Mouse (Mus musculus): ENCODE data around the gene Fto.

Fto gene

DNA sequence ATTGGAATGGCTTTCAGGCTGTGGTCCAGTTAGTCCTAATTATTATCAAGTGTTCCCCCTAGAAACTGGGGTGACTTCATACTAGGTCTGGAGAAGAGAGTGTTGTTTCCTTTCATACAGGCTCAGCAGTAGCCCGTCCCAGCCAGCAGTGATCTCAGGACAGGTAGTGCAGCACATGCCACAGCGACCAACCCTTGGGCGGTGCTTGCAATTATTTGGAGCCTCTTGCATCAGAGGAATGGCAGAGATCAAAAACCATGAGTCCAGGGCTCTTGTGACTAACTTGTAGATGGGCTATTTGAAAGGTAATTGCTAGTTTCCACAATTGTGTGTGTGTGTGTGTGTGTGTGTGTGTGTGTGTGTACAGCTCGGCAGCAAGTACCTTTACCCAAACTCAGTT is 247.9 kb downstream of the Fto start:
- no peak for DNase-seq (ENCODE audit: low spot score in 2 of 2)

GRCm38 (mm10) chr8:91562600-91562999 is 249.3 kb downstream of the Fto start:
- no peak for DNase-seq (ENCODE audit: low spot score in 2 of 2)

DNA sequence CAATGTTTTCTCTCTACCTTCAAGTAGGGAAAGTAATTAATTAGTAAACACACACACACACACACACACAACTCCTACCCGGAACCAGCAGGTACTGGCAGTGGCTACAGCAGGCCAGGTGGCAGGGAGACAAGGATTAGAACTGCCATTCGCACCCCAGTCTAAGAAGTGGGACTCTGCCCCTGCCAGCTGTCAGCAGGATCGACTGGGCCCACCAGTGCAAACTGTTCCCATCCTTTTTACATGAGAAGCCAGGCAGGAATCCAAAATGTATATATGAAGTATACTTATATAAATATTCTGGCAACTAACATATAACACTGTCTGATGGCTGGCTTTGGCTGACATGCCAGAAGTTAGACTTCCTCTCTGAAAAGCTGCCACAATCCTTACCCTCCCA is 250.0 kb downstream of the Fto start:
- DNase-seq (ENCODE audit: low spot score in 2 of 2) = no peak

- no peak for DNase-seq (ENCODE audit: low spot score in 2 of 2)
These were observed 252.7 kb downstream of the Fto start for GRCm38 (mm10) chr8:91565869-91566502.

DNA sequence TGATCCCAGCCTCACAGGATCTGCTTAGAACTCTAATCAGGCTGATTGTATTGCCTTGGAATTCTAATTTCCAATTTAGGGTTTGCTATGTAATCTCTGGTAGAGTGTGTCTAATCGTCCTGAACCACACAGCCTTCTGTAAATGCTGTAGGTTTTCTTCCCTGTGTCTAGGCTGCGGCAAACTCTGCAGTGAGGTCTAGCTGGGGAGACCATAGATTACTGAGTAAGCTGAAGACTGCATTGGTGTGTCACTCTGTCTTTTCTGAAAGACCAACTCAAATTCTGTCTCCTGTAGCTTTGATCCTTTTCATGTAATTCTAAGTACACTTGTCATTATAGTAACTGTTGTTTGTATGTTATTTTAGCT is 253.2 kb downstream of the Fto start:
- DNase-seq (ENCODE audit: low spot score in 2 of 2) = no peak

DNA sequence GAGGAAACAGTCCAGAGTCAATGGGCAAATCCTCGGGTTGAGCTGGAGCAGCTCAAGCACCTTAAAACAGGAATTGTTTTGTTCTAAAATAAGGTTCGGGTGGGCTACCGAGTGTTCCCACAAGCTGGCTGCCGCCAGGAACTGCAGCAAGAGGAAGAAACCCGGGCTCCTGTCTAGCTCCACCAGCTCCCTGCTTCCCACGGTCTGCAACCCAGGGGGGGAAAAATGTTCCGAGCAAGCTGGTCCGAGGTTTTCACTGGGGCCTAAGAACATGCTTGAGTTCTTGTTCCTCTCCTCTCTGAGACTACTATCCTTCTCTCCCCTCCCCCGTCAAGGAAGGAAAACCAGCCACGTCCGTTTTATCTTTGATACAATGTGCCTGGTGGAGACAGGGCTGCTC is 256.5 kb downstream of the Fto start:
- DNase-seq (ENCODE audit: low spot score in 2 of 2) = no peak

DNA sequence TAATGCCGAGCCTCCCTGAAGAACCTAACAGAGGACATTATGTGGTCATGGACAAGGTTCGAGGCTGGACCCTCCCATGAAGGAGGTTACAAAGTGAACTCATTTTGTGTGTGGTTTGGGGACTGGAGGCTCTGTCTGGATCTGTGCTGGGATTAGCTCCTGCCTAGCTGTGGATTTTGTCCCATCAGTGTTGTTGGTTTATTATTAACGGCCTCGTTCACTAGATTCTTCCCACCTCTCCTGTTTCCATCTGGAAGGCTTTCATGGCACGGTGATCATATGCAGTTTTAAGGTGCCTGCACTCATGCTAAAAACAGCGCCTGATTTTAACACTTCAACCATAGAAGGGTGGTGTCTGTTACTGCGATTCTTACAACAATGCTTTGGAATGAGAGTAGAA is 257.5 kb downstream of the Fto start:
- no peak for DNase-seq (ENCODE audit: low spot score in 2 of 2)

DNA sequence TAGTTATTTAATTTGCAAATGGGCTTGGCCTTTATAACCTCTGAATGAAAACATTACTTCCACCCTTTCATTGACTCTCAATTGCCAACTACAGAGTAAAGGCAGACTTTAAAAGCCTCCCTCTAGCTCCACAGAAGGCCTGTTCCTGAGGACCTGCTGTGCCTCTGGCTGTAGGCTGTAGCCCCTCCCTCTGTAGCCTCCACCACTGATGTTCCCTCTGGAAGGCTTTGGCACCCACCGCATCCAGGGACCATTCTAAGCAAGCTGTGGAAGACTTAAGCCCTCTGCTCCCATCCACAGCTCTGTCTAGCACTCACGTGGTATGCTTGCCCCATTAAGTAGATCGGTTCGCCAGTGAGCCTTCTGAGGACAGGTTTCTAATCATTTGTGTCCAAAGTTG is 258.7 kb downstream of the Fto start:
- DNase-seq (ENCODE audit: low spot score in 2 of 2) = no peak

- no peak for DNase-seq (ENCODE audit: low spot score in 2 of 2)
These were observed 259.3 kb downstream of the Fto start for GRCm38 (mm10) chr8:91572630-91573029.

DNA sequence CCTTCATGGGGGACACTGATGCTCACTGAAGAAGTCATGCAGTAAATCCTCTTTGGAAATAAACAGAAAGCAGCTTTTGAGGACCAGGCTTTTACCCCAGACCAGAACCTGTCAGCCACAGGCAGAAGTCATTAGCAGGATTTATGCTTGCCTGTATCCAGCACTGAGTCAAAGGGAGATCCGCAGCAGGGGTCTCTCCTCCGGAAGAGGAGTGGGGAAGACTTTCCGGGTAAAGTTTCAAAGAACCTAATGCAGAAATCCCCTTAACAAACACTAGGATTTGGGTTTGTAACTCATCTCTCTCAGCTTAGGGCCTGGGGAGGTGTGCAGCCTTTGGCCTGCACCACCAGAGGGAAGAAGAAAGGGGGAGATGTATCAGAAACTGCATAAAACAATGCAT is 262.3 kb downstream of the Fto start:
- DNase-seq (ENCODE audit: low spot score in 2 of 2) = no peak

DNA sequence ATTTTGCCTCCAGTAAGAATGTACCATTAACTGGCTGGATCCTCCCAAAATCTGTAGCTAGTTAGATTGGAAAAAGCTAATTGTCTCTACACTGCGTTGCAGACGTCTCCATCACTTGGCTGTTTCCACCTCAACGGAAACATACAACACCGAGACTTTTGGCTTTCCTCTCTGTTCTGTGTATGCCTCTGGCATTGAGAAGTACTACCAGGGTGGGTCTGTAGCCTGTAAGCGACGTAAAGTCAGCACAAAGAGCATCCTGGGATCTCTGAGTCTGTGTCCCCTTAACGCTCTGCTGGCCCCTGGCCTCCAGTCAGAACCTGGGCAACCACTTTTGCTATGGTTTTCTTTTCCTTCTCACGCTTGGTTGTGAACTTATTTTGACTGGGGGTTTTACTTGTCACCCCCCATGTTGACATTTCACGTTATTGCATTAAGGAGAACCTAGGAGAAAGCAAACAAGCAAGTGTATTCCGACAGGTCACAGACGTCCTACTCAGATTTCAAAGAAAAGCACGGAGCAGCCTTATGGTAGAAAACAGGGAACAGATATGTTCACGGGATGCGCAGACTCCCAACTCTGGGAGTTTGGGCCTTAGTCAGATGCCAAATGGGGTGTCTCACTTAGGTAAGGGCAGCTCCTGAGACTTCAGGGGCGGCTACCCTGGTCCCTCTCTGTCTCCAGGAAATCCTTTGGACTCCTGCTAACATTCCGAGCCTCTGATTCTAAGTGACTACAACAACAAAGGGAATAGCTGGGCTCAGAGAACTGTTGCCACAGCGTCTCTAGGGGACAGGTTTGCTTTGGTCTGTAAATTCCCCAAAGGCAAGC is 263.0 kb downstream of the Fto start:
- no peak for DNase-seq (ENCODE audit: low spot score in 2 of 2)

DNA sequence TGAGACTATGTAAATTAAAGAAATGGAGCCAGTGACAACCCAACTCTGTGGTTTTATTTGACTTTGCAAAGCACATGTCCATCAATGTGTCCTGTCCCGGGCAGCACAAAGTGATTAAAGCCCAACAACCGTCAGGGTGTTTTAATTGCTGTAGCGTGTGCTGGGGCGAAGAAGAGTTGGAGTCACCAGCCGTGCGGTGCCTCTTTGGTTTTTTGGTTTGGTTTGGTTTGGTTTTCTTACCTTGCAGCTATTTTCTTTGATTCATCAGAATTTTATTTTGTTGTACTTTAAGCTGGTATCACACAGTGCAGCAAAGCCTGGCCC is 263.6 kb downstream of the Fto start:
- no peak for DNase-seq (ENCODE audit: low spot score in 2 of 2)

GRCm38 (mm10) chr8:91577605-91578004 is 264.3 kb downstream of the Fto start:
- DNase-seq (ENCODE audit: low spot score in 2 of 2) = no peak

GRCm38 (mm10) chr8:91584620-91585415 is 271.5 kb downstream of the Fto start:
- DNase-seq (ENCODE audit: low spot score in 2 of 2) = no peak

DNA sequence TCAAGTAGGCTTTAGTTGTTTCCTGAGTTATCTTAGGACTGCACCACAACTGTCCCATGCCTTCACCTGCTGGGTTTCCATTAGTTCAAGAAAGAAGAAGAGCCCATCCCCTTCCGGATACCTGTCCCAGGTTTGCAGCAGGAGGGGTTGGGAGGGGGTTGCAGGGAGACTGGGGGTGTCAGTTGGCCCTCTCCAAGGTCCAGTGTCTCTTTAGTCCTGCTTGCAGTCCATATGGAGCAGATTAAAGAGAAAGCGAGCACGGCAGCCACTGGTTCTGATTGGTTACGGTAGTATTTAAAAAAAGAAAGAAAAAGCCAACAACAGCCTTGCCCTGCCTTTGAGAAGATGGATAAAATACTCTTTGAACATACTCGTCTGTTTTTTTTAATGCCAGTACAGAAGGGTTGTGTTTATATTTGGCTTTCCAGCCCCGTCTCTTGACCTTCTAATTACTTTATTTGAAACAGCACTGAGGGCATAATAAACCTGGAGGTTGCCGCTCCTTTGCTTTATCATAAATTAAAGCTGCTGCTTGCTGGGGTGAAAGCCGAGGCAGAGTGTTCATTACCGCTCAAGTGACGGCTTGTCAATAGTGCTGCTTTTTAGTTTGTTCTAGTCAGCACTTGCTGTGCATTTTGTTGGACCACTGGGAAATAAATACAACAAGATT is 279.2 kb downstream of the Fto start:
- DNase-seq (ENCODE audit: low spot score in 2 of 2) = no peak

- no peak for DNase-seq (ENCODE audit: low spot score in 2 of 2)
These were observed 280.0 kb downstream of the Fto start for GRCm38 (mm10) chr8:91593202-91593781.

- DNase-seq (ENCODE audit: low spot score in 2 of 2) = no peak
These were observed 286.1 kb downstream of the Fto start for GRCm38 (mm10) chr8:91599349-91599837.

GRCm38 (mm10) chr8:91603751-91604150 is 290.4 kb downstream of the Fto start:
- no peak for DNase-seq (ENCODE audit: low spot score in 2 of 2)

- no peak for DNase-seq (ENCODE audit: low spot score in 2 of 2)
These were observed 292.6 kb downstream of the Fto start for GRCm38 (mm10) chr8:91605901-91606300.

DNA sequence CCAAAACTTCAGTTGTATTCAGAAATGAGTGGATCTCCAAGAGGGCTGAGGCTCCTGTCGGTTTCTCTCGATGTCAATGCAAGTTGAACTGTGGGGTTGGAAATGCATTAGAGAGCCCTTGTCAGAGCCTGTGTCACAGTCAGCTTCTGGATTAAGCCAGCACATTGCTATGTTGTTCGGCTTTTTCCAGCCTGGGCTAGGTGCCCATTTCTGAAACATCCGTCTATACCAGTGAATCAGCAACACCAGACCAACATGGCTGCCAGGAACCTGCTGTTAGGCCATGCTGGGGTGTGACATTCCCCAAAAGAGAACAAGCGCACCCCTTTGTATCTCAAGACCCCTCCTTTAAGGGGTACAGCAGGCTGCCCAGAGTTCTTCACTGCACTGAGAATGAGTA is 293.8 kb downstream of the Fto start:
- no peak for DNase-seq (ENCODE audit: low spot score in 2 of 2)

DNA sequence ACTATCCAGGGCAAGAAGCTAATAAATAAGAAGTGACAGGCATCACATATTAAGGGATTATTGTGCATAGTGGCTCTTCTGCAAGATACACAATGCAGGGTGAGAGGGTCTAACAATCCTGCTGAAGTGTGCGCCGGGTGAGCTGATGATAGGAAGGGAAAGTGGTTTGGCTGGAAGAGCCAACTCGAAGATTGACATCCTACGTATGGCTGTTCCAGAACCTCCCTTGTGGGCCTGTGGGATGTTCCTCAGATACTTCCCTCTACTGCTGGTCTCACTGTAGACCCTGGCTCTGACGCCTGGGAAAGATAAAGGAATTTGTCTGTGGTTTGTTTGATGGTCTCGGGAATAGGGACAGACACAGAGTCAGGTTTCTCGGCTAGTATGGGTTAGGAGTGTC is 297.9 kb downstream of the Fto start:
- DNase-seq (ENCODE audit: low spot score in 2 of 2) = no peak
